Mouse (Mus musculus) bone marrow macrophage, adult 2 months (primary cell): ENCODE measurements around the gene Tanc2.

ENCODE experiments used
- CTCF ChIP-seq: IDR thresholded peaks from 2 replicates; pipeline ENCODE4 v1.5.1; 2012; ENCODE audit warnings: low read depth, mild to moderate bottlenecking, low read length, moderate library complexity
- POLR2A ChIP-seq: IDR thresholded peaks from 2 replicates; pipeline ENCODE4 v1.6.1; 2012; ENCODE audit warnings: mild to moderate bottlenecking, low read depth, low read length, borderline replicate concordance

GRCm38 (mm10) chr11:105943133-105944102 is 353.6 kb downstream of the Tanc2 start:
- no peak for TF ChIP-seq CTCF
- TF ChIP-seq POLR2A: no peak
